Mouse (Mus musculus): ENCODE results near the gene Prkd1.

GRCm38 (mm10) chr12:50538296-50538965 lies 110.5 kb downstream of the Prkd1 start:
- TF ChIP-seq CTCF (IDR thresholded peaks at IDR 0.05; ENCODE audit: control insufficient read depth, insufficient read depth, insufficient read length) (no peak), CEBPB (IDR thresholded peaks at IDR 0.05; ENCODE audit: low read depth) (no peak)
